Mouse (Mus musculus) erythroblast, embryonic 14.5 days (primary cell): ENCODE results near the gene Sgpp1.

Experiments used
- GATA1 ChIP-seq: IDR thresholded peaks from 2 replicates; pipeline ENCODE4 v1.6.1; 2012; ENCODE audit warnings: low read length, inconsistent platforms, mixed read lengths
- TAL1 ChIP-seq: IDR thresholded peaks from 3 replicates; pipeline ENCODE4 v1.6.1; 2012; ENCODE audit warnings: low read length, inconsistent platforms, mixed read lengths

- no peak for TF ChIP-seq GATA1
- no peak for TF ChIP-seq TAL1
These were observed 5.7 kb upstream of the Sgpp1 start for GRCm38 (mm10) chr12:75741273-75741672.
